Mouse (Mus musculus) spleen, adult 10 weeks (tissue): ENCODE measurements around the gene Ccdc91. TPM values are rescaled to one million over a fixed set of nuclear protein-coding genes. Genes with fewer than 3 reads are reported as not detected.

Source experiments
- polyA plus RNA-seq: library from polyadenylated mRNA; stranded (reverse); fragments of 350-450 nt; fragmentation: Illumina TruSeq; extraction: RNeasy Lipid Tissue Mini Kit (QIAGEN cat#74804); gene quantifications from one replicate; pipeline ENCODE4 v1.2.3, GENCODE M21; 2015; ENCODE audit warnings: low replicate concordance; ENCODE audit not compliant: insufficient read depth

The Ccdc91 gene
- 13.7 TPM for polyA plus RNA-seq

DNA sequence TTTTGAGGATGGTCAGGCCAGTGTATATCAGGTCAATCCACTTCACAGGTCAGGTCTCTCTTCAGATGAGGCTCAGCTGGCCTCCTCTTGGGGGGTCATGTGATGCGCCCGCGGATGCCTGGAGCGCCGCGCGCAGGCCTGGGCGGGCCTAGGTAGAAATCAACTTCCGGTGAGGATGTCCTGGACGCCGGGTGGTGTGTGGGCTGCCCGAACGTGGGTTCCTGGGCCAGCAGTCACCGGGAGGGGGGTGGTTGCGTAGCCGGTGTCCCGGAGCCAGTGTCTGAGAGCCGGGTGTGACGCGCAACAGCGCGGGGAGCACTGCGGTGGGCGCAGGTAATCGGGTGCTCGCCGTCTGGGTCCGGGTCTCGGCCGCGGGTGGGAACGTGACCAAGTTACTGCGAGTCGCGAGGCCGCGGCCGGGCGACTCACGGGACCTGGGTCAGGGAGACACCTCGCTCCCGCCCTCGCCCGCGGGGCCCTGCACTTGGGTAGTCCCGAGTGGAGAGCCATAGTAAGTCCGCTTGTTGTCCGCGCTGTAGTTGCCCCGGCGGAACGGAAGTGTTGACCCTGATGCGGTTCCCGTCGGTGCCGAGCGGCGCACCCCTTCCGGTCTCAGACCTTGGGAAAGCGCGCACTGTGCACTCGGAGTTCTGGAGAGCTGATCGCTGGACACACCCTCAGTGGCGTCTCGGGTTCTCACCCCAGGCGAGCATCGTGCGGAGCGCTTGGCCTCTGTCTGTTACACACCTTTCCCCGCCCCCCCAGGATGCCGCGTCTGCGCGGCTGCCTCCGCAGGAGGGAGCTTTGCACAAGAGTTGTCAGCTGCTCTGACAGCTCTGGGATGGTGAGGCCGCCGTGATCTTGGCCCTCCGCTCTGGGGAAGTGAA, at the start of gene Ccdc91:
Gene Ccdc91, plus strand, starts transcription at position 102 of the 887 bp plus-strand sequence.

Other genes starting within 250 kb of the Ccdc91 start
- 1.7 TPM for gene Pthlh, start 211.6 kb upstream of the Ccdc91 start, polyA plus RNA-seq